Mouse (Mus musculus): ENCODE results near the gene Polr2j.
"Not testable (repeated sequence)": the region's sequence is repeated elsewhere in the genome, so short reads cannot be mapped to it uniquely, and the experiment has no call there.

Gene Polr2j

GRCm38 (mm10) chr5:136104511-136104910 lies 11.9 kb upstream of the Polr2j start:
- peak; percentile 26 for DNase-seq (ENCODE audit: extremely low spot score)

GRCm38 (mm10) chr5:136108486-136108885 lies 7.9 kb upstream of the Polr2j start:
- DNase-seq (ENCODE audit: extremely low spot score), result no peak

- DNase-seq (ENCODE audit: extremely low spot score), result no peak
Measured at GRCm38 (mm10) chr5:136109042-136109441, 7.4 kb upstream of the Polr2j start.

GRCm38 (mm10) chr5:136113546-136113945 lies 2.9 kb upstream of the Polr2j start:
- not testable (repeated sequence) for DNase-seq (ENCODE audit: extremely low spot score)

DNA sequence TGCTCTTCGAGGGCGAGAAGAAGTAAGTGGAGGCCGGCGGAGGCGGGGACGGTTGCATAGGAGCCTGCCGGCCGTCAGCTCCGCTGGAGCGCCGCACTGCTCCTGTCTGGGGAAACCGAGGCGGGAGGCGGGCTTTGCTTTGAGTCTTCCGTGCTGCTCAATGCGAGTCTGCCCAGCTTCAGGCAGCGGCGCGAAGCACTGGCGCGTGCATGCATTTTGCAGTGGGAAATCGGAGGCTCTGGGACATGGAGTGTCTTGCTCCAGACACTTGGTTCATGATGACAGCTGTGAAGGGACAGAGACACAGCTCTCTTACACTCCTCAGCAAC lies 317 bp downstream of the Polr2j start:
- no peak for DNase-seq (ENCODE audit: extremely low spot score)

DNA sequence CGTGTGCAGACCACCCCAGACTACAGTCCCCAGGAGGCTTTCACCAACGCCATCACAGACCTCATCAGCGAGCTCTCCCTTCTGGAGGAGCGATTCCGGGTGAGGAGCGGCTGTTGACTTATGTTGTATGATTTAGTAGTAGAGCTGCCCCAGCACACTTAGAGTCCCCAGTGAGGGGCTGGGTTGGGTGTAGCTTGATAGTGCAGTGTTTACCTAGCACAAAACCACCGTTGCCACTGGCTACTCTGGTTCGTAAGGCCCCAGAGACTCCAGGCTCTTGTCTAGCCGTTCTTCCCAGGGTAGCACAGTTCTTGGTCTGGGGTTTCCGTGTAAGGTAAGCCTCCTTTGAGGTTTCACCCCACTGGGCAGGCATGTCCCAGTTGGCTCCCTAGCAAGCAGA lies 5.7 kb downstream of the Polr2j start:
- DNase-seq (ENCODE audit: extremely low spot score), result no peak

GRCm38 (mm10) chr5:136135571-136136291 lies 19.3 kb downstream of the Polr2j start, which contains the start of the genes Lrwd1 and Alkbh4:
Lrwd1 (minus strand) TSS chr5:136136074.
Alkbh4 (plus strand) TSS chr5:136136146.
- DNase-seq (ENCODE audit: extremely low spot score), result peak; percentile 94

DNA sequence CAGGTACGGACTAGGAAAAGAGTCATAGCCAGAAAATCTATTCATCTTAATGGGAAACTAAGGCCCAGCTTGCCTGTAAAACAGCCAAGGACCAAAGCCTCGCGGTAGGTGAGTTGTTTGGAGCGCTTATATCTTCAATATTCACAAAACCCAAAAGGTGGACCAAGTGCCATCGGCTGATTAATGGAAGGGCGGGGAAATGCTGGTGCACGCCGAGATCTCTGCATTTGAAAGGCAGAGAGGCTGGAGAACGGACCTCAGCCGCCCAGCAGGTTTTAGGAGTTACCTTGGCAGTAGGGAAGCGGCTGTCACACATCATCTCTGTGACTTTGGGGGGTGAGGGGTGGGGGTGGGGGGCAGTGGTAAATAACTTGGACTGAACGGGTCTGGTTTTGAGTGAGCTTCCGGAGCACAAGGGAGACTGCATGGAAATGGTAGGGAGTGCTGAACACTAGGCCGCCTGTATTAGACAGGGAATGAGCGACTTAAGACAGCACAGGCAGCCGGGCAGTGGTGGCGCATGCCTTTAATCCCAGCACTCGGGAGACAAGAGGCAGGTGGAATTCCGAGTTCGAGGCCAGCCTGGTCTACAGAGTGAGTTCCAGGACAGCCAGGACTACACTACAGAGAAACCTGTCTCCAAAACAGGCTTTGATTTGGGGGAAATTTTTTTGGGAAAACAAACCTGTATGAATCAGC lies 20.0 kb downstream of the Polr2j start:
- DNase-seq (ENCODE audit: extremely low spot score), result peak; percentile 11

- DNase-seq (ENCODE audit: extremely low spot score), result peak; percentile 36
Measured at GRCm38 (mm10) chr5:136137658-136138274, 21.3 kb downstream of the Polr2j start.

GRCm38 (mm10) chr5:136139393-136139792 lies 23.0 kb downstream of the Polr2j start:
- DNase-seq (ENCODE audit: extremely low spot score), result no peak

- DNase-seq (ENCODE audit: extremely low spot score), result no peak
Measured at GRCm38 (mm10) chr5:136140057-136140482, 23.6 kb downstream of the Polr2j start.

DNA sequence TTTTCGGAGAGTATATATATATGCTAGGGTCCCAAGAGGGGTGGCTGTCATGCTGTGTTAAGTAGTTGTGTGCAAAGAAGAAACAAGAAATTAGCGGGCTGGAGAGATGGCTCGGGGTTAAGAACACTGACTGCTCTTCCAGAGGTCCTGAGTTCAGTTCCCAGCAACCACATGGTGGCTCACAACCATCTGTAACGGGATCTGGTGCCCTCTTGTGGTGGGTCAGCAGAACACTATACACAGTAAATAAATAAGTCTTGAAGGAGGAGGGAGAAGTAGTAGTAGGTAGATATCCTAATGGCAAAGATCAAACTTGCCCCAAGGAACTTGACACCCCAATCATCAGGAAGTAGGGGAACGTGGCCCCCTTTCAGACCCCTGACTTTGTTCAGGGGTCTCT lies 26.3 kb downstream of the Polr2j start:
- no peak for DNase-seq (ENCODE audit: extremely low spot score)

DNA sequence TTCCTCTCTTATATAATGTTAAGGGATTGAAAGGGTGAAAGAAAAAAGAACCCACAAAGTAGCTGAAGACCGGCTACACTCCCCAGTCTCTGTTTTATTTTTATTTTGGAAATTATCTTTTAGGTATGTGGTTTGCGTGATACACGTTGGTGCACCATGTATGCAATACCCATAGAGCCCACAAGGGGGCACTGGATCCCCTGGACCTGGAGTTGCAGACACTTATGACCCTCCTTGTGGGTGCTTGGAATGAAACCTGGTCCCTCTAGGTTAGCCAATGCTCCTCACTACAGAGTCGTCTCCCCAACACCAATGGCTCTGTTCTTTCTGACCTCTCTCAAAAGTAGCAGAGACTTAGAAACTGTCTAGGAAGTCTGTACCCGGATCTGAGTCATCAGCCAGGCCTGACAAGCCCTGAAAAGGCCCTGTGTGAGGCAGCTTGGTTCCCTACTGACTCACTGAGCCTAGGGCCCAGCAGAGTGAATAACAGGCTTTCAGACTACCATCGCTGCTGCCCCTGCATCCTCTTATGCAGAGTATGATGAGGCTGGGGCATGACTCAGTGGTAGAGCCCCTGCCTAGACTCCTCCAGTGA lies 26.8 kb downstream of the Polr2j start:
- no peak for DNase-seq (ENCODE audit: extremely low spot score)

DNA sequence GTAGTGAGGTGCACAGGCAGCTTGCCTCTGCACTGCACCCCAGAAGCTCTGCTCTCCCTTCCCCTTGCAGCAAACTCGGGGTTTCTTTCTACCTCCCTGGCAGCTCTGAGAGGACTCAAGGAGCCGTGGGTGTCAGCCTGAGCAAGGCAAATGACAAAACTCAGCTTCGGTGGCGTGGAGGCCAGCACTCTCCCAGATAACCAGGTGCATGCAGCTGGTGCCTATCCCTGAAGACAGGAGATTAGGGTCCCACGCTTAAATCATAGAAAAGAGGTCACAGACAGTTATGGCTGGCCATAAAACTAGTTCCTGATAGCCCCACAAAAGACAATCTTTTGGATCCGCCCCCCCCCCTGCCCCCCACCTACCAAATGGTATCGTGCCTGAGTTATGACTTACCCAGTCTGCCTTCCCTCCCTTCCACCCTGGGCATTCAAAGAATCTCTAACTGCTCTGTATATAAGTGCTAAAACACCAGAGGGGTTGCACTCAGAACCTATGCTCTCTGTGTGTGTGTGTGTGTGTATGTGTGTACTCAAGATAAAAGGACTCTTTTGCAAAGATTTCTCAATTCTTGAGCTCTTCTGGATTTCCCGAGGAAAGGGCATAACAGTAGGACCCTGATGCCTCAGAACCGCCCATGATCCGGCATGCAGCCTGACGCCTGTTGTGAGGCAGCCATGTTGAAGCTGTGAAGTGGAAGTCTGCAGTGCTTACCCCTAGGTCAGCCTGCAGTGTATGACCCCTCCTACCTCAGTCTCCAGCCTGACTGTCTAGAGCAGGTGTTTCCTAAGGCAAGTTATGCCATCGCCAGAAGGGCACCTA lies 28.4 kb downstream of the Polr2j start:
- no peak for DNase-seq (ENCODE audit: extremely low spot score)

GRCm38 (mm10) chr5:136146936-136147335 lies 30.5 kb downstream of the Polr2j start:
- no peak for DNase-seq (ENCODE audit: extremely low spot score)

DNA sequence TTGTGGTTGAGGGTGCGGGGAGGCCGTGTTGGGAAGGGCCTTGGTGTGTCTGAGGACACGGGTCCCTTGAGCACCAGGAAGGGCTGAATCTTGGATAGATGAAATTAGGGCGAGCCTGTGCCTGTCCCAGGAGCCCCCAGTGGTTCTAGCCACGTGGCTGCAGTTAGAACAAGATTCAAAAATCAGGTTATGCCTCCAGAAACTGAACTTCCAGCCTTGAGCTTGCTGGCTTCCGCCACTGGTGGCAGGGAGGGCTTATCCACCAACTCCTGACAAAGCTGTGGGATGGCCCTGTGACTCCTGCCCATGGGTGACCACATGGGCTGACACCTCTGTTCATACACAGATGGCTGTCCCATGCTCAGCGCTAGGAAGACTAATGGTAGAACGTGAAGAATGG lies 31.3 kb downstream of the Polr2j start:
- DNase-seq (ENCODE audit: extremely low spot score), result no peak

DNA sequence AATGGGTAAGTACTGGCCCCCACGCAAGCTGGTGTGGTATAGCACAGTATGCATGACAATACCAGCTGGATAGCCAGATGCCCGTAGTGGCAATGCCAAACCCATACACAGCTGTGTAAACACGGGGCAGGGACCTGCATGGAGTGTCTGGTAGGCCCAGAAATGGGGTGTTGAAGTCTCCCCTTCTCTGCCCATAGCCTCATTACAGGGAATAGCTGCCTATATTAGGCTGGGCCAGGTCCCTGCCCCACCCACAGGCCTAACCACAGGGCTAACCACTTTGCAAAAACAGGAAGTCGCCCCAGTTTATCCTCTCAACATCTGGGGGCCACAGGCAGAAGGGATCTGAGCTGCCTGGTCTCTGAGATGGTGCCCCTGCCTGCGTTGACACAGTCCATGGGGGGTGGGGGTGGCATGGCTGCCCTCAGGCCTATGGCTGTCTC lies 32.7 kb downstream of the Polr2j start:
- not testable (repeated sequence) for DNase-seq (ENCODE audit: extremely low spot score)

DNA sequence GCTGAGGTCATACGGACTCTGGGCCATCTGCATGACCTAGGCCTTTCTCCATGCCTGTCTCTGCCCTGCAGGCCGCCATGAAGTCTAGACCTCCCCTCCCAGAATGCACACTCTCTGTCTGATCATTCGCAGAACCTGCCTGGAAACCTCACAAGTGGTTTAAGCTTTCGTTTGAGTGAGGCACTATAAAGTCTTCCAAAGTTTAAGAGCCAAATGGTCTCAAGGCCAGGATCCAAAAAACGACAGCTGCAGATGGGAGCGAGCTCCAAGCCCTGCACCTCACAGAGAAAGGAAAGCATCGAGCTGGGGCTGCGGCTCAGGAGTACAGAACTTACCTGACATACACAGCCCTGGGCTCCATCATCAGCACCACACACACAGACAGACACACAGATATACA lies 35.9 kb downstream of the Polr2j start:
- no peak for DNase-seq (ENCODE audit: extremely low spot score)

- DNase-seq (ENCODE audit: extremely low spot score), result no peak
Measured at GRCm38 (mm10) chr5:136155399-136155798, 39.0 kb downstream of the Polr2j start.

GRCm38 (mm10) chr5:136160084-136160483 lies 43.7 kb downstream of the Polr2j start:
- not testable (repeated sequence) for DNase-seq (ENCODE audit: extremely low spot score)

DNA sequence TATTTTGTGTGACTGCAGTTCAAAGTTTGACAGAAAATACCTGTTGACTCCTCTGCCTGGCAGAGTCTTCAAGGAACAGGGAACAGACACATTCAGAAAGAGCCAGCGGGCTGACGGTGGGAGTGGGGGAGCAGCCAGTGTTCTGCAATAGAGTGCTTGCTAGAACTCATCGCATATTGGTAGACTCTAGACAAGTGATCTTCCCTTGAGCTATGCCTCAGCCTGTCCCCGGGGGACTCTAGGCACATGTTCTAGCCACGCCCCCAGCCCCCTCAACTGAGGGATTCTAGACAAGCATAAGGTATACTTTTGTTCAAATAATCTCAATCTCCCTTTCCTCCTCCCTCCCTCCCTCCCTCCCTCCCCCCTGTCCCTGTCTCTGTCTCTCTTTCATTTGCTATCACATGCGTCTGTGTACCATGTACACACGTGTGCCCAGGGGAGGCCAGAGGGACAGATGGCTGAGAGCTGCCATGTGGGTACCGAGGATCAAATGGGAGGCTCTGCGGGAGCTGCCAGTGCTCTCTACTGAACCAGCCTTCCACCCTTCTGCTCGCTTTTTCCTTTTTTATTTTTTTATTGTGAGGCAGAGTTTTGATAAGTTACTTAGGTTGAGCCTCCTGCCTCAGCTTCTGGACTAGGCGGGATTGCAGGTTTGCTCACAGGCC lies 47.5 kb downstream of the Polr2j start:
- no peak for DNase-seq (ENCODE audit: extremely low spot score)

Data from embryo, embryonic 9.5 days (tissue).